Mouse (Mus musculus) embryonic fibroblast, embryonic 13.5 days (primary cell): ENCODE measurements around the gene Gm5426.

Experiments used
- CTCF ChIP-seq: IDR thresholded peaks from 2 replicates; pipeline ENCODE4 v1.5.1; 2011; ENCODE audit warnings: mild to moderate bottlenecking, control low read depth, low read length, moderate library complexity, borderline replicate concordance; ENCODE audit not compliant: insufficient read depth
- POLR2A ChIP-seq: IDR thresholded peaks from 2 replicates; pipeline ENCODE4 v1.6.1; 2011; ENCODE audit warnings: low read depth, mild to moderate bottlenecking, control low read depth, low read length, moderate library complexity

DNA sequence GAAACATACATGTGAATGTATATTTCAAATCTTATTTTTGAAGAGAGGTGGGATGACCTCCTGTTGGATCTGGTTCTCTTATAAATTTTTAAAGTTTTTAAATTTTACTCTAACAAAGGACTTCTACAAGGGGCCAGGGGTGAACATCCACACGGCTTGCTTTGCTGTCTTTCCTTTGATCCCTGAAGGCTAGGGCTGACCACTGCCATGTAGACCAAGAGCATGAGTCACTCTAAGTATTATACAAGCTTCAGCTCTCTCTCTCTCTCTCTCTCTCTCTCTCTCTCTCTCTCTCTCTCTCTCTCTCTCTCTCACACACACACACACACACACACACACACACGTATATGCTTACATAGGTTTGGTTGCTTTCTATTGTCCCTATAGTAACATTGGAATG, 48.6 kb downstream of the Gm5426 start:
- TF ChIP-seq CTCF (no peak), POLR2A (no peak)
